Mouse (Mus musculus): ENCODE results near the gene Vps35l. TPM values are rescaled to one million over a fixed set of nuclear protein-coding genes. Genes with fewer than 3 reads are reported as not detected.

Gene Vps35l
- total and polyA plus RNA-seq, 2 experiments from 2014 or later: 41.0 to 63.8 TPM

DNA sequence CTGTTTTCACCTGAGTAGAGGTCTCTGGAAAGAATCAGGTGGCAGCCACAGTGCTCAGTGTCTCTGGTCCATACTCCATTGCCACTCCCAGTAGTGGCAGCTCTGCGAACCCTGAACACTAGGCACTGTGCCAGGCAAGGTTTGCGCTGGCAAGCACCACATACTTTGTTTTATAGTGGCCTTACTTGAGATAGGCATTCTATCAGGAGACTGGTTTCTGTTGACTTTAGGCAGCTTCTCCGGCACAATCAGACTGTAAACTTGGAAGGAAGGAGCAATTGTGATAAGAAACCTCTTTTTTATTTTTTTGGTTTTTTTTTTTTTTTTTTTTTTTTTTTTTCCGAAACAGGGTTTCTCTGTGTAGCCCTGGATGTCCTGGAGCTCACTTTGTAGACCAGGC is 32.0 kb upstream of the Vps35l start:
- no peaks in the 10 kb centered on the region for H3K27me3 ChIP-seq (ENCODE audit: control insufficient read depth, insufficient read depth, low read length)
- H3K4me1 ChIP-seq (ENCODE audit: control insufficient read depth, insufficient read depth): peaks cover 17% of the 10 kb centered on the region
- 28% methylated on average over 4 of the region's 4 CpGs for WGBS
- no peak overlapping the region for H3K27ac ChIP-seq (ENCODE audit: low read depth)
- no peak overlapping the region for H3K9ac ChIP-seq (replicated peaks; ENCODE audit: low read depth, low read length)
- H3K4me3 ChIP-seq (ENCODE audit: low read depth, low read length): no peak overlapping the region
- TF ChIP-seq CTCF (IDR thresholded peaks at IDR 0.05; ENCODE audit: low read depth) (no peak), EP300 (IDR thresholded peaks at IDR 0.05; ENCODE audit: low read depth) (no peak)
- ATAC-seq (ENCODE audit: insufficient read depth, low read depth) (no peak), DNase-seq (ENCODE audit: low spot score) (no peak)
- no peak overlapping the region for H3K4me2 ChIP-seq (ENCODE audit: low read depth, low read length)
- no peaks in the 10 kb centered on the region for H3K9me3 ChIP-seq (replicated peaks; ENCODE audit: control insufficient read depth, low read length)
- no peaks in the 10 kb centered on the region for H3K36me3 ChIP-seq (replicated peaks; ENCODE audit: control insufficient read depth, insufficient read depth, low read length)

- H3K27ac ChIP-seq (ENCODE audit: low read depth): no peak overlapping the region
- H3K36me3 ChIP-seq (replicated peaks; ENCODE audit: control insufficient read depth, insufficient read depth, low read length): 0 out of 2 replicates have a peak, but pooled peaks cover 6% of the 10 kb centered on the region
- TF ChIP-seq CTCF (IDR thresholded peaks at IDR 0.05; ENCODE audit: low read depth): no peak
- no peak for TF ChIP-seq EP300 (IDR thresholded peaks at IDR 0.05; ENCODE audit: low read depth)
- 69% methylated on average over 5 of the region's 5 CpGs for WGBS
- DNase-seq (ENCODE audit: low spot score): no peak
- no peaks in the 10 kb centered on the region for H3K27me3 ChIP-seq (ENCODE audit: control insufficient read depth, insufficient read depth, low read length)
- no peak for ATAC-seq (ENCODE audit: insufficient read depth, low read depth)
- no peak overlapping the region for H3K4me2 ChIP-seq (ENCODE audit: low read depth, low read length)
- H3K9ac ChIP-seq (replicated peaks; ENCODE audit: low read depth, low read length): no peak overlapping the region
- H3K9me3 ChIP-seq (replicated peaks; ENCODE audit: control insufficient read depth, low read length): no peaks in the 10 kb centered on the region
- H3K4me1 ChIP-seq (ENCODE audit: control insufficient read depth, insufficient read depth): 0 out of 2 replicates have a peak, but pooled peaks cover 5% of the 10 kb centered on the region
- H3K4me3 ChIP-seq (ENCODE audit: low read depth, low read length): no peak overlapping the region
Observed at GRCm38 (mm10) chr7:118710776-118711175, 29.2 kb upstream of the Vps35l start.

GRCm38 (mm10) chr7:118712228-118713173 is 27.5 kb upstream of the Vps35l start, which contains the start of gene Ccp110:
TSS of gene Ccp110 (plus strand) at chr7:118712552.
- no peak within 1 kb of the TSS for H3K27ac ChIP-seq (ENCODE audit: low read depth)
- WGBS: 1% methylated on average over 48 of the region's 48 CpGs
- peak within 1 kb of the TSS; percentile 62 for H3K9ac ChIP-seq (replicated peaks; ENCODE audit: low read depth, low read length)
- H3K9me3 ChIP-seq (replicated peaks; ENCODE audit: control insufficient read depth, low read length): no peaks in the 10 kb centered on the region
- DNase-seq (ENCODE audit: low spot score) (peak; percentile 98), ATAC-seq (ENCODE audit: insufficient read depth, low read depth) (peak; percentile 99)
- peaks cover 10% of the 10 kb centered on the region for H3K36me3 ChIP-seq (replicated peaks; ENCODE audit: control insufficient read depth, insufficient read depth, low read length)
- H3K4me1 ChIP-seq (ENCODE audit: control insufficient read depth, insufficient read depth): 0 out of 2 replicates have a peak, but pooled peaks cover 5% of the 10 kb centered on the region
- H3K4me3 ChIP-seq (ENCODE audit: low read depth, low read length): peak within 1 kb of the TSS; percentile 78
- TF ChIP-seq EP300 (IDR thresholded peaks at IDR 0.05; ENCODE audit: low read depth) (no peak), CTCF (IDR thresholded peaks at IDR 0.05; ENCODE audit: low read depth) (no peak)
- H3K27me3 ChIP-seq (ENCODE audit: control insufficient read depth, insufficient read depth, low read length): no peaks in the 10 kb centered on the region
- H3K4me2 ChIP-seq (ENCODE audit: low read depth, low read length): peak within 1 kb of the TSS; percentile 81

GRCm38 (mm10) chr7:118714873-118715272 is 25.2 kb upstream of the Vps35l start:
- H3K4me3 ChIP-seq (ENCODE audit: low read depth, low read length): no peak overlapping the region
- no peaks in the 10 kb centered on the region for H3K9me3 ChIP-seq (replicated peaks; ENCODE audit: control insufficient read depth, low read length)
- ATAC-seq (ENCODE audit: insufficient read depth, low read depth) (no peak), DNase-seq (ENCODE audit: low spot score) (no peak)
- WGBS: 72% methylated on average over 1 of the region's 1 CpGs
- H3K4me2 ChIP-seq (ENCODE audit: low read depth, low read length): no peak overlapping the region
- peaks cover 15% of the 10 kb centered on the region for H3K36me3 ChIP-seq (replicated peaks; ENCODE audit: control insufficient read depth, insufficient read depth, low read length)
- 0 out of 2 replicates have a peak, but pooled peaks cover 5% of the 10 kb centered on the region for H3K4me1 ChIP-seq (ENCODE audit: control insufficient read depth, insufficient read depth)
- H3K27ac ChIP-seq (ENCODE audit: low read depth): no peak overlapping the region
- no peak overlapping the region for H3K9ac ChIP-seq (replicated peaks; ENCODE audit: low read depth, low read length)
- no peaks in the 10 kb centered on the region for H3K27me3 ChIP-seq (ENCODE audit: control insufficient read depth, insufficient read depth, low read length)
- no peak for TF ChIP-seq CTCF (IDR thresholded peaks at IDR 0.05; ENCODE audit: low read depth)
- TF ChIP-seq EP300 (IDR thresholded peaks at IDR 0.05; ENCODE audit: low read depth): no peak

GRCm38 (mm10) chr7:118718066-118718465 is 22.0 kb upstream of the Vps35l start:
- 92% methylated on average over 4 of the region's 4 CpGs for WGBS
- peaks cover 32% of the 10 kb centered on the region for H3K36me3 ChIP-seq (replicated peaks; ENCODE audit: control insufficient read depth, insufficient read depth, low read length)
- DNase-seq (ENCODE audit: low spot score) (no peak), ATAC-seq (ENCODE audit: insufficient read depth, low read depth) (no peak)
- H3K9me3 ChIP-seq (replicated peaks; ENCODE audit: control insufficient read depth, low read length): no peaks in the 10 kb centered on the region
- no peak overlapping the region for H3K27ac ChIP-seq (ENCODE audit: low read depth)
- 0 out of 2 replicates have a peak, but pooled peaks cover 3% of the 10 kb centered on the region for H3K4me1 ChIP-seq (ENCODE audit: control insufficient read depth, insufficient read depth)
- TF ChIP-seq EP300 (IDR thresholded peaks at IDR 0.05; ENCODE audit: low read depth): no peak
- no peak for TF ChIP-seq CTCF (IDR thresholded peaks at IDR 0.05; ENCODE audit: low read depth)
- H3K4me3 ChIP-seq (ENCODE audit: low read depth, low read length): no peak overlapping the region
- H3K4me2 ChIP-seq (ENCODE audit: low read depth, low read length): no peak overlapping the region
- no peak overlapping the region for H3K9ac ChIP-seq (replicated peaks; ENCODE audit: low read depth, low read length)
- H3K27me3 ChIP-seq (ENCODE audit: control insufficient read depth, insufficient read depth, low read length): no peaks in the 10 kb centered on the region
